9 mouse cellular contexts compared by ENCODE assay signal in genomic region chr6:39295727-39296411, GRCm38 (mm10).
DNase-seq lines count a peak whose midpoint lies in the region; ATAC-seq and TF ChIP-seq lines count a peak whose summit lies in the region.
"Had no signal": no experiment of that assay in that cellular context is flagged by ENCODE, and none has a peak within 500 bp of the region (broad histone marks: within the 10 kb centered on the region; RNA-seq: fewer than 3 reads in every experiment).

No protein-coding gene starts in this region.

- H3K79me2 ChIP-seq in myocyte (ENCODE audit: control insufficient read depth, insufficient read depth), result no peaks in the 10 kb centered on the region

- 0 out of 2 replicates have a peak overlapping the region, but pooled peaks have one; percentile 12 for H3K4me2 ChIP-seq in heart, embryonic 14.5 days (ENCODE audit: low read length)
- H3K4me2 ChIP-seq in intestine, postnatal 0 days (replicated peaks; ENCODE audit: low read depth), result peak overlapping the region; percentile 40
- H3K4me2 ChIP-seq in myocyte (ENCODE audit: low read depth), result peak overlapping the region; percentile 30

- no peak for TF ChIP-seq POLR2A in myocyte (IDR thresholded peaks at IDR 0.05; ENCODE audit: insufficient read length, low read depth)

- H3K36me3 ChIP-seq in heart, embryonic 14.5 days (ENCODE audit: control insufficient read depth, insufficient read depth, low read length), result no peaks in the 10 kb centered on the region
- H3K36me3 ChIP-seq in intestine, postnatal 0 days (ENCODE audit: control insufficient read depth, insufficient read depth), result no peaks in the 10 kb centered on the region
- no peaks in the 10 kb centered on the region for H3K36me3 ChIP-seq in myocyte (ENCODE audit: control insufficient read depth, insufficient read depth)

- 50% methylated on average over 14 of the region's 14 CpGs for WGBS in heart, embryonic 14.5 days
- 32% methylated on average over 14 of the region's 14 CpGs for WGBS in intestine, postnatal 0 days

- no peak for TF ChIP-seq CTCF in intestine, postnatal 0 days (IDR thresholded peaks at IDR 0.05; ENCODE audit: low read depth)

- 0 out of 4 replicates have a peak overlapping the region, but pooled peaks of 1 of the 2 experiments have one; percentile 19 for H3K27ac ChIP-seq in heart, embryonic 14.5 days (replicated peaks in 1 of 2; ENCODE audit: control insufficient read depth in 1 of 2, insufficient read depth in 1 of 2, low read depth in 2 of 2, low read length in 2 of 2)
- H3K27ac ChIP-seq in intestine, postnatal 0 days (ENCODE audit: low read depth, low read length), result 0 out of 2 replicates have a peak overlapping the region, but pooled peaks have one; percentile 11

- no peaks in the 10 kb centered on the region for H3K9me3 ChIP-seq in heart, embryonic 14.5 days (ENCODE audit: control insufficient read depth, low read length)
- no peaks in the 10 kb centered on the region for H3K9me3 ChIP-seq in intestine, postnatal 0 days (ENCODE audit: control insufficient read depth)

- no peaks in the 10 kb centered on the region for H3K4me1 ChIP-seq in heart, embryonic 14.5 days (ENCODE audit: control insufficient read depth in 2 of 2, insufficient read depth in 2 of 2, low read length in 2 of 2)
- H3K4me1 ChIP-seq in intestine, postnatal 0 days (replicated peaks; ENCODE audit: control insufficient read depth, insufficient read depth, low read length), result no peaks in the 10 kb centered on the region

- no peak overlapping the region for H3ac ChIP-seq in myocyte (ENCODE audit: control insufficient read depth, insufficient read length)

- H3K4me3 ChIP-seq in heart, embryonic 14.5 days (ENCODE audit: control insufficient read depth in 1 of 2, insufficient read depth in 1 of 2, low read depth in 1 of 2, low read length in 2 of 2), result no peak overlapping the region
- H3K4me3 ChIP-seq in intestine, postnatal 0 days (ENCODE audit: low read depth, low read length), result no peak overlapping the region
- no peak overlapping the region for H3K4me3 ChIP-seq in myocyte

- ATAC-seq in heart, embryonic 14.5 days (ENCODE audit: insufficient number of reproducible peaks, insufficient read depth, low FRiP score, low read depth), result no peak
- no peak for ATAC-seq in intestine, postnatal 0 days
- ATAC-seq: CD4-positive, CD25-positive, alpha-beta regulatory T cell, adult 4 months had no signal

- no peak overlapping the region for H3K9ac ChIP-seq in heart, embryonic 14.5 days (ENCODE audit: low read length)
- H3K9ac ChIP-seq in intestine, postnatal 0 days (ENCODE audit: low read depth, low read length), result no peak overlapping the region

- intact Hi-C loops in heart, postnatal 10 days (cut with DNase I), result no loop called here

- H3K27me3 ChIP-seq in heart, embryonic 14.5 days (ENCODE audit: control insufficient read depth, insufficient read depth, low read length), result no peaks in the 10 kb centered on the region
- no peaks in the 10 kb centered on the region for H3K27me3 ChIP-seq in intestine, postnatal 0 days (replicated peaks; ENCODE audit: control insufficient read depth, insufficient read depth, low read length)
- H3K27me3 ChIP-seq in myocyte (ENCODE audit: control insufficient read depth, insufficient read depth, insufficient read length), result no peaks in the 10 kb centered on the region

- DNase-seq in heart, postnatal 10 days, result no peak
- DNase-seq in R1 (ENCODE audit: low read depth, low spot score), result peak; percentile 66
- no peak for DNase-seq in retina, postnatal 1 day
- no peak for DNase-seq in layer of hippocampus, postnatal 25 days (ENCODE audit: extremely low spot score in 1 of 2, low spot score in 1 of 2)
- DNase-seq in frontal cortex, adult 2 months (ENCODE audit: extremely low spot score in 1 of 2, low spot score in 1 of 2), result no peak

TF ChIP-seq in myocyte, 11 proteins besides CTCF, POLR2A, EP300 and RAD21:
- TF ChIP-seq E2F4 (IDR thresholded peaks at IDR 0.05; ENCODE audit: insufficient read depth) (no peak), MYOD1 (IDR thresholded peaks at IDR 0.05; ENCODE audit: control insufficient read depth in 1 of 3, insufficient read length in 2 of 3, low read depth in 2 of 3) (no peak), SRF (IDR thresholded peaks at IDR 0.05; ENCODE audit: control insufficient read depth, insufficient read length, low read depth) (no peak), POLR2AphosphoS2 (IDR thresholded peaks at IDR 0.05; ENCODE audit: insufficient read length, low read depth) (no peak), MYOG (IDR thresholded peaks at IDR 0.05; ENCODE audit: control insufficient read depth in 1 of 3, insufficient read depth in 1 of 3, insufficient read length in 2 of 3, low read depth in 2 of 3) (no peak), REST (IDR thresholded peaks at IDR 0.05; ENCODE audit: insufficient read depth, insufficient read length) (no peak), MAX (IDR thresholded peaks at IDR 0.05; ENCODE audit: low read depth) (no peak), USF1 (IDR thresholded peaks at IDR 0.05; ENCODE audit: low read depth) (no peak), CEBPB (IDR thresholded peaks at IDR 0.05; ENCODE audit: insufficient read depth, poor library complexity, severe bottlenecking) (no peak), TCF12 (IDR thresholded peaks at IDR 0.05; ENCODE audit: insufficient read depth, poor library complexity, severe bottlenecking) (no peak), TCF3 (IDR thresholded peaks at IDR 0.05; ENCODE audit: insufficient read length, low read depth) (no peak)
